Mouse (Mus musculus): ENCODE measurements around the gene F11r.

GRCm38 (mm10) chr1:171422504-171423095, 14.7 kb upstream of the F11r start:
- TF ChIP-seq CTCF (conservative IDR thresholded peaks at IDR 0.05 in 1 of 2, IDR thresholded peaks at IDR 0.05 in 1 of 2; ENCODE audit: low read depth in 2 of 2, low read length in 2 of 2) (no peak), ZC3H11A (IDR thresholded peaks at IDR 0.05; ENCODE audit: low read depth, low read length) (no peak), CHD1 (IDR thresholded peaks at IDR 0.05; ENCODE audit: low read depth, low read length) (no peak)
